Mouse (Mus musculus) adrenal gland, postnatal 25 days (tissue): ENCODE measurements around the gene 1300017J02Rik. TPM values are rescaled to one million over a fixed set of nuclear protein-coding genes. Genes with fewer than 3 reads are reported as not detected.
A peak's percentile ranks its signal among the peaks of the same experiment; 100 is the strongest.

Experiments used
- DNase-seq: peaks from one replicate; pipeline ENCODE4 v3.0.0; 2021; ENCODE audit warnings: mixed read lengths
- total RNA-seq: library from RNA; stranded (reverse); gene quantifications from 2 replicates; pipeline ENCODE4 v1.2.3, GENCODE M21; 2021

The 1300017J02Rik gene
- total RNA-seq, 1 experiment from 2014 or later: 0.82 TPM

GRCm38 (mm10) chr9:103212654-103213420 is 92.0 kb downstream of the 1300017J02Rik start:
- no peak for DNase-seq

- DNase-seq: no peak
Measured at GRCm38 (mm10) chr9:103208802-103209423, 96.0 kb downstream of the 1300017J02Rik start.

GRCm38 (mm10) chr9:103207846-103208245 is 97.0 kb downstream of the 1300017J02Rik start:
- DNase-seq: peak; percentile 56

- no peak for DNase-seq
Measured at GRCm38 (mm10) chr9:103205786-103206185, 99.1 kb downstream of the 1300017J02Rik start.

- DNase-seq: peak; percentile 93
Measured at GRCm38 (mm10) chr9:103201561-103202260, 103.2 kb downstream of the 1300017J02Rik start, which contains the start of gene Srprb. Gene Srprb (minus strand): TSS chr9:103202137.

Other genes with a start within 250 kb of the 1300017J02Rik start
- 2.1 TPM in 2 replicates for gene Rab6b, start 193.3 kb downstream of the 1300017J02Rik start, total RNA-seq
- gene Srprb, start 102.9 kb downstream of the 1300017J02Rik start, total RNA-seq: 40.8 and 43.5 TPM in 2 replicates
- gene Gm20425, start 74.8 kb downstream of the 1300017J02Rik start, total RNA-seq: 9.4 and 18.8 TPM in 2 replicates
- 43.2 and 174 TPM in 2 replicates for gene Trf, start 74.6 kb downstream of the 1300017J02Rik start, total RNA-seq
- 34.1 and 40.1 TPM in 2 replicates for gene Topbp1, start 133 bp upstream of the 1300017J02Rik start, total RNA-seq
- 193 and 227 TPM in 2 replicates for gene Cdv3, start 60.8 kb upstream of the 1300017J02Rik start, total RNA-seq
- gene Bfsp2, start 175.3 kb upstream of the 1300017J02Rik start, total RNA-seq: not detected in 2 replicates